Mouse (Mus musculus) embryonic facial prominence, embryonic 10.5 days (tissue): Measurements from ENCODE around the gene Igfbp4. TPM values are rescaled to one million over a fixed set of nuclear protein-coding genes. Genes with fewer than 3 reads are reported as not detected.
A peak's percentile ranks its signal among the peaks of the same experiment; 100 is the strongest.

Experiments used
- DNase-seq: peaks from one replicate; pipeline ENCODE4 v3.0.0-alpha.2; 2017; ENCODE audit warnings: low spot score
- H3K27ac ChIP-seq: fragments of 300-500 bp; sonication (generic); replicated peaks from 2 replicates; pipeline ENCODE4 v1.5.1; 2016; ENCODE audit warnings: mild to moderate bottlenecking
- H3K27me3 ChIP-seq: fragments of 300-500 bp; sonication (generic); replicated peaks from 2 replicates; pipeline ENCODE4 v1.6.1; 2016; ENCODE audit warnings: low read depth, mild to moderate bottlenecking; ENCODE audit not compliant: poor library complexity, severe bottlenecking
- H3K36me3 ChIP-seq: fragments of 300-500 bp; sonication (generic); replicated peaks from 2 replicates; pipeline ENCODE4 v1.6.1; 2016; ENCODE audit warnings: mild to moderate bottlenecking, moderate library complexity
- H3K4me1 ChIP-seq: fragments of 300-500 bp; sonication (generic); 2 replicates; pipeline ENCODE4 v1.6.1; 2016
- H3K4me3 ChIP-seq: fragments of 300-500 bp; sonication (generic); 2 replicates; pipeline ENCODE4 v1.5.1; 2016; ENCODE audit warnings: mild to moderate bottlenecking, moderate library complexity
- H3K9me3 ChIP-seq: fragments of 300-500 bp; sonication (generic); 2 replicates; pipeline ENCODE4 v1.6.1; 2016; ENCODE audit warnings: mild to moderate bottlenecking
- WGBS: fragments of 180-500 bp; shearing (Covaris S2); methylation state at CpG from one replicate; pipeline ENCODE4 v1.1.7; 2016; 5-methylcytosine and 5-hydroxymethylcytosine counted together
- polyA plus RNA-seq: library from polyadenylated mRNA; unstranded; fragments of >200 nt; fragmentation: Nextera tagmentation; extraction: Ambion mirVana; gene quantifications from 2 replicates; pipeline ENCODE4 v1.2.1, GENCODE M21; 2016

The Igfbp4 gene
- polyA plus RNA-seq, 1 experiment from 2014 or later: 658 TPM

GRCm38 (mm10) chr11:99044306-99044705 is 3.3 kb downstream of the Igfbp4 start:
- H3K27me3 ChIP-seq: no peaks in the 10 kb centered on the region
- peak overlapping the region; percentile 89 for H3K4me3 ChIP-seq
- H3K36me3 ChIP-seq: peaks cover 57% of the 10 kb centered on the region
- peaks cover 96% of the 10 kb centered on the region for H3K4me1 ChIP-seq
- 59% methylated on average over 5 of the region's 5 CpGs for WGBS
- 0 out of 2 replicates have a peak overlapping the region, but pooled peaks have one; percentile 8 for H3K27ac ChIP-seq
- DNase-seq: no peak
- no peaks in the 10 kb centered on the region for H3K9me3 ChIP-seq

- Histone ChIP-seq H3K4me3 (peak overlapping the region; percentile 89), H3K27me3 (no peaks in the 10 kb centered on the region), H3K36me3 (peaks cover 67% of the 10 kb centered on the region), H3K27ac (peak overlapping the region; percentile 49; the same call in 1 of the 2 replicates), H3K4me1 (peaks cover 90% of the 10 kb centered on the region), H3K9me3 (no peaks in the 10 kb centered on the region)
- WGBS: 80% methylated on average over 12 of the region's 12 CpGs
- DNase-seq: no peak
Observed at GRCm38 (mm10) chr11:99045159-99045889, 4.3 kb downstream of the Igfbp4 start.

- Histone ChIP-seq H3K27ac (peak overlapping the region; percentile 85), H3K36me3 (peaks cover 85% of the 10 kb centered on the region), H3K4me1 (peaks cover 80% of the 10 kb centered on the region), H3K27me3 (no peaks in the 10 kb centered on the region), H3K9me3 (no peaks in the 10 kb centered on the region), H3K4me3 (peak overlapping the region; percentile 89; the same call in 1 of the 2 replicates)
- peak; percentile 66 for DNase-seq
- 39% methylated on average over 5 of the region's 5 CpGs for WGBS
Observed at GRCm38 (mm10) chr11:99047120-99047519, 6.1 kb downstream of the Igfbp4 start.

- H3K36me3 ChIP-seq: peaks cover 90% of the 10 kb centered on the region
- peak overlapping the region; percentile 85 for H3K27ac ChIP-seq
- H3K4me1 ChIP-seq: peaks cover 78% of the 10 kb centered on the region
- 66% methylated on average over 2 of the region's 2 CpGs for WGBS
- peak overlapping the region; percentile 89; the same call in 1 of the 2 replicates for H3K4me3 ChIP-seq
- H3K27me3 ChIP-seq: no peaks in the 10 kb centered on the region
- no peaks in the 10 kb centered on the region for H3K9me3 ChIP-seq
- no peak for DNase-seq
Observed at GRCm38 (mm10) chr11:99047643-99048042, 6.6 kb downstream of the Igfbp4 start.

- Histone ChIP-seq H3K27me3 (no peaks in the 10 kb centered on the region), H3K4me1 (peaks cover 59% of the 10 kb centered on the region), H3K27ac (peak overlapping the region; percentile 80), H3K36me3 (peaks cover 41% of the 10 kb centered on the region), H3K4me3 (peak overlapping the region; percentile 16), H3K9me3 (peaks cover 9% of the 10 kb centered on the region; the same call in 1 of the 2 replicates)
- peak; percentile 48 for DNase-seq
- 35% methylated on average over 4 of the region's 4 CpGs for whole genome bisulfite sequencing
Observed at GRCm38 (mm10) chr11:99055143-99055542, 14.1 kb downstream of the Igfbp4 start.

- H3K4me3 ChIP-seq: peak overlapping the region; percentile 16
- peaks cover 65% of the 10 kb centered on the region for H3K4me1 ChIP-seq
- H3K36me3 ChIP-seq: peaks cover 34% of the 10 kb centered on the region
- whole genome bisulfite sequencing: 2% methylated on average over 8 of the region's 8 CpGs
- H3K9me3 ChIP-seq: peaks cover 9% of the 10 kb centered on the region; the same call in 1 of the 2 replicates
- no peaks in the 10 kb centered on the region for H3K27me3 ChIP-seq
- H3K27ac ChIP-seq: peak overlapping the region; percentile 80
- peak; percentile 88 for DNase-seq
Observed at GRCm38 (mm10) chr11:99055571-99056452, 14.8 kb downstream of the Igfbp4 start.

GRCm38 (mm10) chr11:99060435-99060834 is 19.4 kb downstream of the Igfbp4 start:
- H3K36me3 ChIP-seq: no peaks in the 10 kb centered on the region
- DNase-seq: no peak
- peaks cover 9% of the 10 kb centered on the region; the same call in 1 of the 2 replicates for H3K9me3 ChIP-seq
- 77% methylated on average over 3 of the region's 3 CpGs for whole genome bisulfite sequencing
- no peaks in the 10 kb centered on the region for H3K27me3 ChIP-seq
- no peak overlapping the region for H3K4me3 ChIP-seq
- peak overlapping the region; percentile 82 for H3K27ac ChIP-seq
- H3K4me1 ChIP-seq: peaks cover 66% of the 10 kb centered on the region

- 81% methylated on average over 7 of the region's 7 CpGs for WGBS
- Histone ChIP-seq H3K27me3 (no peaks in the 10 kb centered on the region), H3K27ac (peak overlapping the region; percentile 75), H3K36me3 (no peaks in the 10 kb centered on the region), H3K4me1 (peaks cover 59% of the 10 kb centered on the region), H3K9me3 (peaks cover 9% of the 10 kb centered on the region; the same call in 1 of the 2 replicates), H3K4me3 (no peak overlapping the region)
- DNase-seq: no peak
Observed at GRCm38 (mm10) chr11:99062661-99063060, 21.6 kb downstream of the Igfbp4 start.

GRCm38 (mm10) chr11:99063406-99064131 is 22.5 kb downstream of the Igfbp4 start:
- Histone ChIP-seq H3K27ac (peak overlapping the region; percentile 75), H3K4me1 (peaks cover 62% of the 10 kb centered on the region), H3K27me3 (no peaks in the 10 kb centered on the region), H3K36me3 (no peaks in the 10 kb centered on the region), H3K4me3 (no peak overlapping the region), H3K9me3 (peaks cover 9% of the 10 kb centered on the region; the same call in 1 of the 2 replicates)
- WGBS: 37% methylated on average over 8 of the region's 8 CpGs
- no peak for DNase-seq

- H3K4me3 ChIP-seq: no peak overlapping the region
- no peaks in the 10 kb centered on the region for H3K27me3 ChIP-seq
- 71% methylated on average over 3 of the region's 3 CpGs for WGBS
- no peak for DNase-seq
- H3K36me3 ChIP-seq: no peaks in the 10 kb centered on the region
- peak overlapping the region; percentile 79 for H3K27ac ChIP-seq
- H3K9me3 ChIP-seq: no peaks in the 10 kb centered on the region
- H3K4me1 ChIP-seq: peaks cover 65% of the 10 kb centered on the region
Observed at GRCm38 (mm10) chr11:99065353-99065752, 24.3 kb downstream of the Igfbp4 start.

GRCm38 (mm10) chr11:99065979-99066378 is 24.9 kb downstream of the Igfbp4 start:
- DNase-seq: peak; percentile 83
- Histone ChIP-seq H3K27ac (peak overlapping the region; percentile 79), H3K9me3 (no peaks in the 10 kb centered on the region), H3K27me3 (no peaks in the 10 kb centered on the region), H3K4me3 (0 out of 2 replicates have a peak overlapping the region, but pooled peaks have one; percentile 30), H3K36me3 (no peaks in the 10 kb centered on the region), H3K4me1 (peaks cover 65% of the 10 kb centered on the region)
- 19% methylated on average over 2 of the region's 2 CpGs for WGBS

GRCm38 (mm10) chr11:99067591-99067990 is 26.5 kb downstream of the Igfbp4 start:
- Histone ChIP-seq H3K4me1 (peaks cover 68% of the 10 kb centered on the region), H3K4me3 (no peak overlapping the region)
- WGBS: 85% methylated on average over 8 of the region's 8 CpGs

More at GRCm38 (mm10) chr11:99067591-99067990, 26.5 kb downstream of the Igfbp4 start:
- Histone ChIP-seq H3K27ac (0 out of 2 replicates have a peak overlapping the region, but pooled peaks have one; percentile 52), H3K36me3 (no peaks in the 10 kb centered on the region), H3K27me3 (no peaks in the 10 kb centered on the region), H3K9me3 (no peaks in the 10 kb centered on the region)
- DNase-seq: no peak
